Mouse (Mus musculus) erythroblast, adult 5-6 weeks (primary cell): ENCODE data around the gene Prss57. TPM values are rescaled to one million over a fixed set of nuclear protein-coding genes. Genes with fewer than 3 reads are reported as not detected.

Experiments
- ATAC-seq: replicated peaks from 2 replicates; pipeline ENCODE4 v1.8.0; 2016; ENCODE audit warnings: moderate number of reproducible peaks, mild to moderate bottlenecking, moderate TSS enrichment, inconsistent platforms; ENCODE audit not compliant: poor library complexity, low FRiP score, severe bottlenecking
- total RNA-seq, 2 experiments: library from RNA; stranded (forward) in 1 of 2; stranded (reverse) in 1 of 2; fragments of 150-400 nt in 1 of 2; fragments of 200-764, 138-1000 nt in 1 of 2; gene quantifications; 2 replicates each; pipeline versions ENCODE4 v1.2.3 to v1.2.4; 2015 to 2017; ENCODE audit warnings: low replicate concordance in 2 of 2

The Prss57 gene
- total RNA-seq (2015; ENCODE audit: low replicate concordance) (30.5 and 45.0 TPM in 2 replicates), total RNA-seq (2017; ENCODE audit: low replicate concordance) (6.8 and 14.3 TPM in 2 replicates)

DNA sequence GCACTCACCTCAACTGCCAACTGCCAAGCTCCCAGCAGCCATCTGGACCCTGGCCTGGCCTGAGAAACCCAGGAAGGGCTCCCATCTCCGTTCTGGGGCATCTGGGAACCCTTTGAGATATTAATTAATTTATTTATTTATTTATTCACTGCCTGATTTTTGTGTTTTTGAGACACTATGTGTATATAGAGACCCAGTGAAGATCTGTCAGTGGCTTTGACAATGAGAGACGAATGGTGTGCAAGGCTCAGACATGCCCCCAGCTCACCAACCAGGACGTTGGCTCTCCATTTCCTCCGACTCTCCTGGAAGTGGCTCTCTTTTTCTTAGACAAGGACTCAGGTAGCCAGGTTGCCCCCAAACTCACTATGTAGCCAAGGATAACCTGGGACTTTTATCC is at the start of gene Prss57:
Gene Prss57, minus strand, starts transcription at position 101 of the 400 bp plus-strand sequence.
- ATAC-seq = no peak

DNA sequence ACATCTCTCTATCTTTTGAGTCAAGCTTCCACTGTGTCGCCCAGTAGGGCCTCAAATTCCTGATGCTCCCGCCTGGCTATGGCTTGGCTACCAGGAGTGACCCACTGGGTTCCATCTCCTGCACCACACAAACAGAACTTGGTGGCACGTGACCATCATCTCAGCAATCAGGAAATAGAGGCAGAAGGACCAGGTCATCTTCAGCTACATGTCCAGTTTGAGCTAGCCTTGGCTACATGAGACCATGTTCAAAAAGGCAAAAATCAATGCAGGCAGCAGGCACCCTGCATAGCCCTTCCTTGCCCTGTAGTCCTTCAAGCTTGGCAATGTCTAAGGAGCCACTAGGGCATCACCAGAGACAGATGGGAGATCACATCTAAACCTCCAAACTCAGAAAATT is 49.3 kb upstream of the Prss57 start:
- no peak for ATAC-seq

DNA sequence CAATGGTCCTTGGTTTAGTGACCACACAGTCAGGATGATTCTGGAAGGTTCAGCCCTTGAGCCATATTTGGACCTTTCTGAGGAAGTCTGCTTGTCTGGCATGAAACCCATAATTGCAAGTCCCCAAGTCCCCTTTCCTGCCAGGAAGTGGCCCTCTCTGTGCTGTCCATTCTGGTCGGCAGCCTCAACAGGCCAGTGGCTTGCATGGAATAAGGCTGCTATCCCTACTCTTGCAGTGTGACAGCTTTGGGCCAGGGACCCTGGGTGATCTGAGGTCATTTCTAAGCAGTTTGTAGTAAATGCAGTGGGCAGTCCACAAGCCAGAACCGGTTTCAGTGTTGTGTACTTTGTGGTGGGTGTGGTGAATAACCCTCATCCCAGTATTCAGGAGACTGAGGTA is 47.4 kb upstream of the Prss57 start:
- no peak for ATAC-seq

DNA sequence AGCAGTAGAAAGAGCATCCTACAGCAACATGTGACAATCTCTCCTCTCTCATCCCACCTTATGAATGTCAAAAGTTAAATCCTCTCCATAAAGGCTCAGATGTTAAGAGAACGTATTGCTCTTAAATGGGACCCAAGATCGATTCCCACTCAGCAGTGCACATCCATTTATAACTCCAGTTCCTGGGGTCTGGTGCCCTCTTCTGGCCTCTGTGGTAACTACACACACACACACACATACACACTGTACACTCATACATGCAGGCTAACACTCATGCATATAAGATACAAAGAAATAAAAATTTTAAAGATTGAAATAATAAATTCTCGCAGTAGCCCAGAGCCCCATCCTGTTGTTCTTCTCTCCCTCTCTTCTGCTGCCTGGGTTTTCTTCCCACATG is 46.2 kb upstream of the Prss57 start:
- no peak for ATAC-seq

DNA sequence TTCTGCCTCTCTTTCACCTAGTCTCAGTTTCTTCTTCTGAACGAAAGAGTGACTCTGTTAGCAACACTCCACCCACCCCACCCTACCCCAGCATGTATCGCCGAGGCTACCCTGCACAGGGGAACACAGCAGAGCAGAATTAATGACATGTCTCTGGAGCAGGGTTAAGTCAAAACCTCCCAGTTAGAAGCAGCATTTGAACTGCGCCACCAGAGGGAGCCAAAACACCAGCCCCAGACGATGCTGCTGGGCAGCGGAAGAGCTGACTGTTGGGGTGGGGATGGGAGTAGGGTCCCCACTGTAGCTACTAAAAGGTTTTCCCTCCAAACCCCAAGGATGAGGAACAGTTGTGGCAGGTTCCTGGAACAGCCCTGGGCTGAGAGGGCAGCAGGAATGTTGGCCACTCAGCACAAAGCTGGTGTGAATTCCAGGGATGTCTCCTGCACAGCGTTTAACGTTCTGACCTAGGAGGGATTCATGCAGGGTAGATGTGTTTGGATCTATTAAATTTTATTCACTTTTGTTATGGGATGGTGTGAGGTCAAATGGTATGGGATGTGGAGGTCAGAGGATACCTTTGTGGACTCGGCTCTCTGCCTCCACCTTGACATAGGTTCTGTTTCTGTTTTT is 44.1 kb upstream of the Prss57 start:
- peak; percentile 79 for ATAC-seq

DNA sequence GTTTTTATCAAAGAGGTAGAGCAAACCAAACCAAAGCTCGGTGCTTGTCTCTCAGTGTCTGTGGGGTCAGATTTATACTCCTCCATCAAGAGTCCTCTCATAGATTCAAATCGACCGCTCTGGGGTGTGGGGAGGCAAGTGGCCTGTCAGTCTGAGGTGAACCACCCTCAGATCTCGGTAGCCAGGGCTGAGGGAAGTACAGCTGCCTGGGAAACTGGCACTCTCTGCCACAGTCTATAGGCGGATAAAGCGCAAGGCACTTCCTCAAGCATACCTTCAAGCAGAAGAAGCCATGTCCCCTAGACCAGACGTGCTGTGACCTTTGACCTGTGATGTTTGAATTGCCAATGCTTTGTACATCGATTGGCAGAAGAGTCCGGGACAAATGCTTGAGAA is 42.0 kb upstream of the Prss57 start:
- no peak for ATAC-seq

DNA sequence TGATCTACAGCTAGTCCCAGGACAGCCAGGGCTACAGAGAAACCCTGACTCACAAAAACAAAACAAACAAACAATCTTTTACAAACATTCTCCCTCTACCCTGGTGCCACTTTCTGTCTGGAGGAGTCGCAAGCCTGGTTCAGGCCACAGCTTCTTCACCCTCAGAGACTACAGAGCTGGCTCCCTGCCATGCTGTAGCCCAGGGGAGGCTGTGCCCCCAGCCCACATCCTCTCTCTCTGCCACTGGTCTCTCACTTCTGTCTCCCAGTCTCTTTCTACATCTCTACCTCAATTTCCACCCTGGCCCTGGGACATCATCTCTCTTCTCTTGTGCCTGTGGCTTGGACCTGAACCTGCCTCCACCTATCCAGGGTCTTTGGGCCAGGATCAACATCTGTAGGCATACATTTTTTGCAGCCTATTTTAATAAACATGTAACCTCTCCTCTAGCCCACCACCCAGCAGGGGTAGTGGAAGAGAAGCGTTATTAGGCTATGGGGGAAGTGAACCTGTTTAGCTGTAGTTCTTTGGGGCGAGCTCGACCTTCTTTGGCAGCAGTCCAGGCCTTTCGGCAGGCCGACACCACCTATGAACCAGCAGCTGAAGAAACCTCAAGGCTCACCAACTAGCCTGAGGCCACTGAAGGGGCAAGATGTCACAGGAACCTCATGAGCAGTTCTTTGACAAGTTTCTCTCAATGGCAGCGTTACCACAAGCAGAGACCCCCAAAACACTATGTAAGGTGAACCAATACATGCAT is 41.4 kb upstream of the Prss57 start:
- no peak for ATAC-seq

DNA sequence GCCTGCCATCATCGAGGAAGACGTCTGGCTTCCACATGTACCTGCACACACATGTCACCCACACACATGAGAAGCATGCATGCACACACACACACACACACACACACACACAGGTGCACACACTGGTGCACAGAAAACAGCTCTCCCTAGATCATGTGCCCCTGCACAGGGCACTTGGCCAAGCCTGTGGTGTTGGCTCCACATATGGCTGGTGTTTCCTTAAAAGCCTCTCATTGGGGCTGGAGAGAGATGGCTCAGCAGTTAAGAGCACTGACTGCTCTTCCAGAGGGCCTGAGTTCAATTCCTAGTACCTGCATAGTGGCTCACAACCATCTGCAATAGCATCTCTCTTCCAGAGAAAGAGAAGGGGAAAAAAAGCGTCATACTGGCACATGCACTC is 40.8 kb upstream of the Prss57 start:
- ATAC-seq = no peak

DNA sequence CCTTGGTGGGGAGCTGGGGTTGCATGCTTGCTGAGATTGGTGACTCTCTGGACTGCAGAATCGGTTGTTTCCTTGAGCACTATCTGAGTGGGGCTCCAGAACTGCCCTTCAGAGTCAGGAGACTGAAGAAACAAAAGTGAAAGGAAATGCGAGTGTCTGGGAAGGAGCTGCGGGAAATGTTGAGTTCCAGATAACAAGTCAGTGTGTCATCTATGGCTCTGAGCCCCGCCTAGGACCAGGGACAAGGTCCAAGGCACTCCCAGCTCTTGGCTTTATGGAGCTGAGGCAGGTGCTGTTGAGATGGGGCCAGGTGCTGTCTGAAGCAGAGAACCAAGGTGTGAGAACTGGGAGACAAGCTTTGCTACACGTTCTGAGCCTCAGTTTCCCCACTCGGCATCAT is 33.7 kb upstream of the Prss57 start:
- ATAC-seq = no peak

DNA sequence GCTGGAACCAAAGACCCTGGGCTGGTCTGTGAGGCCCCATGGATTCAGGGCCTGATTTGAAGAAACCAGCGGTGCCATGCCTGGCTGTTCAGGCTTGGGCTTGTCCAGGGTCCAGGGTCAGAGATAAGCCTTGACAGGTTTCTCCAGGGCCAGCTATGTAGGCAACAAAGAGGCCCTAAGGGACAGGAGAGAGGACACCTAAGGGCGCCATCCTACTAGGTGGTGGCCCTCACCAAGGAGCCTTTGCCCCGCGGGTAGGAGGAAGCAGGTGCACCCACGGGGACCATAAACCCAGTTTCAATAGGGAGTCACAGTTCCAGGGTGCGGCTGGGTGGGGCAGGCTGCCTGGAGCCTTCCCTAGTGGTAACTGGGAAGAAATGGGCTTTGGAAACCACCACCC is 32.2 kb upstream of the Prss57 start:
- ATAC-seq = no peak

DNA sequence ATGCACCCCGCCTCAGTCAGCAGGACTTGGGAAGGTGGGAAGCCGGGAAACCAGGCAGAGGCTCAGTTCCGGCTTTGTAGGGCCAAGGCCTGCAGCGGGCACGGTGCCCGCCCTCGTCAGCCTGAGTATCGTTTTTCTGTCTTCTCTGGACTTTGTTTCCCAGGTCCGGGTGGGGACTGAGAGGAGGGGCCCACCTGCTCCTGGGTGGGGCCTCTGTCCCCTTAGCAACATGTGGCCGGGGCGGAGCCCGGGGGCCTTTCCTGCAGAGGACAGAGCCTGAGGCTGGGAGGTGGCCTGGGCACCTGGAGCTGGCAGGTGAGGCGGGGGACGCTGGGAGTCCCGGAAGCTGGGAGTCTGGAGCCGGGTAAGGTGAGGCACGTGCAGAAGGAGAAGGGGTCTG is 31.6 kb upstream of the Prss57 start:
- ATAC-seq = no peak

DNA sequence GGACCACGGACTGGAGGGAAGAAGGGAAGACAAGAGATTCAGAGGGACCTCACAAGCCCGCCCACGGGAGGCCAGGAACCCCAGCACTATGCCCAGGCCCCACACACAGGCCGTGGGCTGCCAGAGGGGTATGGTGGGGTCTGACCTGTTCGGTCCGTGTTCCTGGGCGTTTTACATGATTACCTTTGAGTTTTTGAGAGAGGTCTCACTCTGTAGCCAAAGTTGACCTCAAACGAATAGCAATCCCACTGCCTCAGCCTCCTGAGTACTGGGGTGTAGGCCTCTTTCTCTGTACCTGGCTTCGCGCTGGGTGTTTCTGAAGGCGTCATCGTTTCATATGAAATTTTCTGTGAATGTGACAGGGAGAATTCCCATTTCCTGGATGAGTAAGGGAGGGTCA is 31.0 kb upstream of the Prss57 start:
- no peak for ATAC-seq

DNA sequence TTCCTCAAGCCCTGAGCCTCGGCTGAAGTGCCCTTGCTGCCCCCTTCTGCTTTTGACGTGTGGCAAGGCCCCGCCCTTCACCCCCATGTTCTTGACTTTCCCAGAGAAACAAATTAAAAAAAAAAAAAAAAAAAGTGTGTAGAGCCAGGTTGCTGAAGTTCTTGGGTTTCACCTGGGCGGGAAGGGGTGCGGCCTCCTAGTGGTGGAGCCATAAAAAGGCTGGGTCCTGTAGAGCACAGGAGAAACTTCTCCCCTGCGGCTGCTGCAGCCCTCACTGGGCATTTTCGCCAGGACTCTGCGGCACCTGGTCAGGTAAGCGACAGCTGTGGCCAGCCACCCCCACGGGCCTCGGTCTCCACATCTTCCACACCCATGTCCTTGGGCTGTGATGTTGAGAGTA is 30.0 kb upstream of the Prss57 start, which contains the start of gene Misp:
Gene Misp, plus strand, starts transcription at position 208 of the 400 bp plus-strand sequence.
- no peak for ATAC-seq

DNA sequence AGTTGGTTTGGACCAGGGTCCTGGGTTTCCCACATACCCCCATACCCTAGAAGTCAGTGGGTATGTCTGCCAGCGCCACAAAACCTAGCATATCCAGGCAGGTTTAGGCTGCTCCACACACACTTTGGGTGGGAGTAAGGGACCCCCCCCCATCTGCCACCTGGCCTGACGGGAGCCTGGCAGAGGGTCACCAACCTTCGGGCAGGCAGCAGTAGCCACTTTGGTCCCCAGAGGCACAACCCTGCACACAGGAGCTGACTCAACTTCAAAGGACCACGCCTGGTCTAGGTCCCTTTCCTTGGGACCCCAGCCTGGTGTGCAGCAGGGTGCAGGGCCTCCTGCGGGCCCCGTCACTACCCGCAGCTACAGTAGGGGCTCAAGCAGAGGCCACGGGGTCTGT is 29.5 kb upstream of the Prss57 start:
- ATAC-seq = no peak

DNA sequence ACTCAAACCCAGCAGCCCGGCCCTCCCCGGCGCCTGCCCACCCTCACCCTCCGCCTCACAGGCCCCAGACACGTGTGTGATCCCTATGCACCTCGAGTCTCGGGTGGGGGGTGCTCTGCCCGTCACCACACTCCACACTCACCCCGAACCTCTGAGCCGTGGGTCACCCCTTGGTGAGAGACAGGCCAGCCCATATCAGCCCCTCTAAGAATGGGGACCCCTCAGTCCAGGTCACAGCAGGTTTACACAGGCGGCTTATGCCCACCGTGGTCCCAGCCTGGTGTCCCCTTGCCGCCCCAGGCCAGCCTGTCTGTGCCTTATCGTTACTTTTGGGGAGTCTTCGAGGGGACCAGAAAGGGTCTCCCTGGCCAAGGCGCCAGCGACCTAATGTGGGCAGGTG is 28.8 kb upstream of the Prss57 start:
- ATAC-seq = no peak

DNA sequence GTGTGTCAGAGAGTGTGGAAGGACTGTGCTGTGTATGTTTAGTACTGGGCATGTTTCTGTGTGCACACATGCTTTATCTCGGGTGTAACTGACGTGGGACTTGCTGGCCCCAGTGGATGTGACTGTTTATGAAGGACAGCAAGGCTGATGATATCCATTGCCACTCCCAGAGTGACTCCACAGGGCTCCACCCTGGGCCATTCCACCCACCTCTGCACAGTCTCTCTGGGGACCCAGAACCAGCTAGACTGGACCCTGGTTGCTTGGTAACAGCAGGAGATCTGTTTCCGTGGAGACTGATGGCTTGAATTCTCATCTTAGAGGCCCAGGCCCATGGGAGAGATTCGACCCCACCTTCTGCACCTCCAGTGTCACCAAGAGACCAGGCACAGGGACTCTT is 27.5 kb upstream of the Prss57 start:
- ATAC-seq = no peak

DNA sequence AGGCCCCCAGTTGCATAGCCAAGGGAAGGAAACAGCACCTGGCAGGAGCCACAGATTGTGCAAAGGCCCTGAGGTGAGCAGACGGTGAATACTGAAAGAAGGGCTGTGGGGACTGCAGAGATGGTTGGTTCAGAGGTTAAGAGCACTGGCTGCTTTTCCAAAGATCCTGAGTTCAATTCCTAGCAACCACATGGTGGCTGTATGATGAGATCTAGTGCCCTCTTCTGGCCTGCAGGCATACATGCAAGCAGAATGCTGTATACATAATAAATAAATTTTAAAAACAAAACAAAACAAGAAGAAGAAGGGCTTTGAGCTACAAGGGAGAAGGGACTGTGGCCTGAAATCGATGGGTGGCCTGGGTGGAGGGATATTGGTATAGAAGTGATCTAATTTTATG is 26.4 kb upstream of the Prss57 start:
- ATAC-seq = no peak

DNA sequence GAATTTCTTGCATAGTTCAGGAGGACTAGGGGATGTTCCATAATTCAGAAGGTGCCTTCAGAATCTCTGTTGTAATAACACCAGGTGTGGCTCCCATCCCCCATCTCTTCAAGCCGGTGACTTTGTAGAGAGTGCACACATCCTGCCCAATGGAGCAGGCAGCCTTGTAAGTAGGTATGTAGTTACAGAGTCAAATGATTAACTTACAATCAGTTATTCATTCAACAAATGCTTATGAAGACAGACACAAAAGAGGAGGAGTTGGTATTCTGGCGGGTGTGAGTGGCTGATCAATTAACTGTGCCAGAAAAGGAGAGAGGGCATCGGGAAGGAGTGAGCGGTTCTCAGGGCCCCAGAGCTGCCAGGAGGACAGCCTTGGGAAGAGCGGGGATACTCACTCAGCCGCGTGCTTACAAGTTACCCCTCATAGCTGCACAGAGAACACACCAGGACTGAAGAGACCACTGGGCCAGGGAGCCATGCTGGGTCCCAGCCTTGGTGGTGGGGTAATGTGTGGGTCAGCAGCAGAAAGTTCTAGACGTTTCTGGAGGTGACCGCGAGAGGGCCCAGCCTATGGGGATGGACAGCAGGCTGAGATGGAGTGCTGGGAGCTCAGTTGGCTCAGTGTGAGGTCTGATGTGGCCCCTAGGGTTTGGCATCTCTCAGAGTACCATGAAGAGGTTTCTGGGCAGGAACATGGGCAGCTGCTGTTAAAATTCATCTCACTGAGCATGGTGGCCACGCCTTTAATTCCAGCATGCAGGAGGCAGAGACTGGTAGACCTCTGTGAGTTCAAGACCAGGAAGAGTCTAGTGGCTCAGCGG is 25.1 kb upstream of the Prss57 start:
- no peak for ATAC-seq

DNA sequence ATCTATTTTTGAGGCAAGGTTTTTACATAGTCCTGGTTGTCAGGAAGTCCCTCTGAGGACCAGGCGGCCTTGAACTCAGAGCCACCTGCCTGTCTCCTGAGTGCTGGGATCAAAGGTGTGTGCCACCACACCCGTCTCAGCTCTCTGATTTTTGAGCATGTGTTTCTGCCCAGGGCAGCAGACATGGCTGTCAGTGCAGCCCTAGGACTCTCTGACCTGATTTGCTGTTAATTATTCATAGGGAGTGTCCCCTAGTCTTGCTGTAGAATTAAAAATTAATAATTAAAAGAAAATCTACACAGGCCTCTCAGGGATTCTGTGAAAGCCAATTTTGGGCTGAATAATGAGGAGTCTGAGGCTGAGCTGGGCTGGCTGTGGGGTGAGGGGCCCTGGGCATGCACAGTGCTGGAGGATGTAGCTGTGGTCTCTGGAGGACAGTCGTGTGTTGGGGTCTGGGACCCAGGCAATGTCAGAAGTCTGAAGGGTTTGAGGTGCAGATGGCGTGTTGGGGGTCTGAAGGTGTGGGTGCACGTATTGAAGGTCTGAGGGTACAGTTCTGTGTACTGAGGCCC is 23.6 kb upstream of the Prss57 start:
- ATAC-seq = no peak
